ENCODE assay signal across 7 mouse cellular contexts in genomic region chr2:109677221-109678089, GRCm38 (mm10). TPM values are rescaled to one million over a fixed set of nuclear protein-coding genes. Genes with fewer than 3 reads are reported as not detected.
DNase-seq lines count a peak whose midpoint lies in the region; ATAC-seq lines count a peak whose summit lies in the region.

No protein-coding gene starts in this region.

- WGBS in hindbrain, embryonic 10.5 days: under 1% methylated on average over 50 of the region's 50 CpGs
- 1% methylated on average over 41 of the region's 50 CpGs for WGBS in limb, embryonic 15.5 days

- peaks cover 55% of the 10 kb centered on the region for H3K27me3 ChIP-seq in megakaryocyte, embryonic 14.5 days (replicated peaks)
- peaks cover 66% of the 10 kb centered on the region for H3K27me3 ChIP-seq in hindbrain, embryonic 10.5 days (ENCODE audit: insufficient read depth, poor library complexity, severe bottlenecking)
- peaks cover 62% of the 10 kb centered on the region for H3K27me3 ChIP-seq in limb, embryonic 15.5 days

- H3K27ac ChIP-seq in hindbrain, embryonic 10.5 days: peak overlapping the region; percentile 92
- no peak overlapping the region for H3K27ac ChIP-seq in limb, embryonic 15.5 days

- H3K4me3 ChIP-seq in megakaryocyte, embryonic 14.5 days (replicated peaks): peak overlapping the region; percentile 80
- H3K4me3 ChIP-seq in hindbrain, embryonic 10.5 days: peak overlapping the region; percentile 63
- peak overlapping the region; percentile 41 for H3K4me3 ChIP-seq in limb, embryonic 15.5 days

- H3K9ac ChIP-seq in limb, embryonic 15.5 days: no peak overlapping the region

- H3K4me2 ChIP-seq in limb, embryonic 15.5 days: peak overlapping the region; percentile 80

- peaks cover 27% of the 10 kb centered on the region for H3K9me3 ChIP-seq in megakaryocyte, embryonic 14.5 days
- no peaks in the 10 kb centered on the region for H3K9me3 ChIP-seq in hindbrain, embryonic 10.5 days
- no peaks in the 10 kb centered on the region for H3K9me3 ChIP-seq in limb, embryonic 15.5 days

- DNase-seq in cerebellum, postnatal 14 days: peak; percentile 73 to 79
- peak; percentile 67 for DNase-seq in hindbrain, embryonic 10.5 days (ENCODE audit: low spot score)
- peak; percentile 73 to 74 for DNase-seq in right cerebral cortex, postnatal 10 days (ENCODE audit: low spot score in 2 of 2)

- H3K36me3 ChIP-seq in megakaryocyte, embryonic 14.5 days (replicated peaks; ENCODE audit: low read length): no peaks in the 10 kb centered on the region
- H3K36me3 ChIP-seq in hindbrain, embryonic 10.5 days: no peaks in the 10 kb centered on the region
- H3K36me3 ChIP-seq in limb, embryonic 15.5 days: no peaks in the 10 kb centered on the region

- ATAC-seq in megakaryocyte, adult 5-6 weeks (ENCODE audit: poor library complexity, severe bottlenecking): no peak
- ATAC-seq in limb, embryonic 15.5 days (ENCODE audit: insufficient number of reproducible peaks, low FRiP score, low TSS enrichment, low read depth): no peak; the same call in 1 of the 2 replicates
- no peak for ATAC-seq in megakaryocyte progenitor cell, adult 5-6 weeks (replicated peaks; ENCODE audit: poor library complexity)

- peaks cover 27% of the 10 kb centered on the region for H3K4me1 ChIP-seq in megakaryocyte, embryonic 14.5 days
- H3K4me1 ChIP-seq in hindbrain, embryonic 10.5 days (replicated peaks): peaks cover 37% of the 10 kb centered on the region
- peaks cover 25% of the 10 kb centered on the region for H3K4me1 ChIP-seq in limb, embryonic 15.5 days

RNA-seq across cellular contexts. Expression of gene Bdnf, which starts 3.0 kb away (rescaled TPM):
- not detected in 2 replicates for polyA plus RNA-seq in megakaryocyte, embryonic 14.5 days (2012; ENCODE audit: insufficient read depth, low replicate concordance)
- not detected in 2 replicates for total RNA-seq in megakaryocyte, adult 5-6 weeks (2015)
- total RNA-seq in megakaryocyte, adult 5-6 weeks (2017): not detected in 2 replicates
- 2.0 and 3.5 TPM in 2 replicates for polyA plus RNA-seq in hindbrain, embryonic 10.5 days (2016; fragmentation: Nextera tagmentation; extraction: Ambion mirVana)
- 2.4 and 3.0 TPM in 2 replicates for polyA plus RNA-seq in limb, embryonic 15.5 days (2015; fragmentation: Nextera tagmentation; extraction: Ambion mirVana)
- not detected in 2 replicates for total RNA-seq in megakaryocyte progenitor cell, adult 5-6 weeks (2015)
- total RNA-seq in megakaryocyte progenitor cell, adult 5-6 weeks (2017): not detected in 2 replicates
